Mouse (Mus musculus) forebrain, embryonic 16.5 days (tissue): ENCODE measurements at regions not wholly inside any gene's neighbourhood (a gene's known extent, or its start where the extent isn't known, plus 50 kb on each side); places are given as distances from the start of the nearest gene placed in this dataset.

Experiments
- ATAC-seq: fragments of 200-750 bp; cut with Nextera tagmentation; 2 replicates; pipeline ENCODE4 v1.8.0; 2017; ENCODE audit warnings: mild to moderate bottlenecking, moderate library complexity
- H3K27ac ChIP-seq: fragments of 300-500 bp; sonication (generic); 2 replicates; pipeline ENCODE4 v1.5.1; 2014; ENCODE audit warnings: low read length, control low read depth
- H3K27me3 ChIP-seq: fragments of 300-500 bp; sonication (generic); replicated peaks from 2 replicates; pipeline ENCODE4 v1.6.1; 2014; ENCODE audit warnings: low read length; ENCODE audit not compliant: control insufficient read depth, insufficient read depth
- H3K36me3 ChIP-seq: fragments of 300-500 bp; sonication (generic); 2 replicates; pipeline ENCODE4 v1.6.1; 2014; ENCODE audit not compliant: control insufficient read depth, insufficient read depth
- H3K4me1 ChIP-seq: fragments of 300-500 bp; sonication (generic); replicated peaks from 2 replicates; pipeline ENCODE4 v1.6.1; 2014; ENCODE audit warnings: low read length; ENCODE audit not compliant: control insufficient read depth, insufficient read depth
- H3K4me2 ChIP-seq: fragments of 300-500 bp; sonication (generic); 2 replicates; pipeline ENCODE4 v1.6.1; 2014; ENCODE audit warnings: mild to moderate bottlenecking, low read length, control low read depth
- H3K4me3 ChIP-seq: fragments of 300-500 bp; sonication (generic); replicated peaks from 2 replicates; pipeline ENCODE4 v1.5.1; 2014; ENCODE audit warnings: mild to moderate bottlenecking, low read length, control low read depth
- H3K9ac ChIP-seq: fragments of 300-500 bp; sonication (generic); replicated peaks from 2 replicates; pipeline ENCODE4 v1.6.1; 2014; ENCODE audit warnings: low read depth, low read length, control low read depth
- H3K9me3 ChIP-seq: fragments of 300-500 bp; sonication (generic); 2 replicates; pipeline ENCODE4 v1.6.1; 2016; ENCODE audit warnings: low read length; ENCODE audit not compliant: control insufficient read depth
- WGBS: fragments of 180-500 bp; shearing (Covaris S2); extraction: QIAGEN DNeasy Blood & Tissue Kit; methylation state at CpG from one replicate; pipeline ENCODE4 v1.1.7; 2014; 5-methylcytosine and 5-hydroxymethylcytosine counted together

GRCm38 (mm10) chr2:78416574-78417109 lies 451.3 kb upstream of the Ube2e3 start:
- no peaks in the 10 kb centered on the region for H3K27me3 ChIP-seq

GRCm38 (mm10) chr2:78412985-78413384 lies 454.9 kb upstream of the Ube2e3 start:
- Histone ChIP-seq H3K4me1 (no peaks in the 10 kb centered on the region), H3K27me3 (no peaks in the 10 kb centered on the region), H3K27ac (no peak overlapping the region), H3K4me2 (no peak overlapping the region), H3K4me3 (no peak overlapping the region), H3K36me3 (no peaks in the 10 kb centered on the region), H3K9me3 (no peaks in the 10 kb centered on the region), H3K9ac (no peak overlapping the region)
- 93% methylated on average over 4 of the region's 4 CpGs for WGBS
- no peak for ATAC-seq

More at GRCm38 (mm10) chr2:78416574-78417109, 451.3 kb upstream of the Ube2e3 start:
- Histone ChIP-seq H3K4me3 (no peak overlapping the region), H3K9me3 (no peaks in the 10 kb centered on the region), H3K4me2 (no peak overlapping the region), H3K27ac (no peak overlapping the region), H3K9ac (no peak overlapping the region), H3K4me1 (no peaks in the 10 kb centered on the region), H3K36me3 (no peaks in the 10 kb centered on the region)
- ATAC-seq, result no peak
- 78% methylated on average over 2 of the region's 2 CpGs for WGBS

- WGBS, result 83% methylated on average over 3 of the region's 3 CpGs
- H3K36me3 ChIP-seq, result no peaks in the 10 kb centered on the region
These were observed 457.7 kb upstream of the Cwc22 start for GRCm38 (mm10) chr2:78403890-78404289.

GRCm38 (mm10) chr2:78399236-78399635 lies 453.1 kb upstream of the Cwc22 start:
- no peaks in the 10 kb centered on the region for H3K27me3 ChIP-seq
- no peaks in the 10 kb centered on the region for H3K9me3 ChIP-seq
- H3K4me1 ChIP-seq, result no peaks in the 10 kb centered on the region
- no peak overlapping the region for H3K4me3 ChIP-seq
- no peak for ATAC-seq
- H3K4me2 ChIP-seq, result no peak overlapping the region
- H3K27ac ChIP-seq, result no peak overlapping the region
- no peaks in the 10 kb centered on the region for H3K36me3 ChIP-seq
- H3K9ac ChIP-seq, result no peak overlapping the region

More at GRCm38 (mm10) chr2:78403890-78404289, 457.7 kb upstream of the Cwc22 start:
- no peaks in the 10 kb centered on the region for H3K9me3 ChIP-seq
- no peak overlapping the region for H3K27ac ChIP-seq
- no peak for ATAC-seq
- no peaks in the 10 kb centered on the region for H3K4me1 ChIP-seq
- H3K4me3 ChIP-seq, result no peak overlapping the region
- H3K4me2 ChIP-seq, result no peak overlapping the region
- no peaks in the 10 kb centered on the region for H3K27me3 ChIP-seq
- H3K9ac ChIP-seq, result no peak overlapping the region

- ATAC-seq, result no peak
- H3K4me3 ChIP-seq, result no peak overlapping the region
- no peak overlapping the region for H3K4me2 ChIP-seq
These were observed 450.7 kb upstream of the Cwc22 start for GRCm38 (mm10) chr2:78396924-78397323.

GRCm38 (mm10) chr2:78393090-78393489 lies 446.9 kb upstream of the Cwc22 start:
- ATAC-seq, result no peak
- WGBS, result 78% methylated on average over 4 of the region's 4 CpGs
- H3K4me3 ChIP-seq, result no peak overlapping the region

More at GRCm38 (mm10) chr2:78396924-78397323, 450.7 kb upstream of the Cwc22 start:
- H3K36me3 ChIP-seq, result no peaks in the 10 kb centered on the region
- H3K27ac ChIP-seq, result no peak overlapping the region
- no peaks in the 10 kb centered on the region for H3K27me3 ChIP-seq
- no peak overlapping the region for H3K9ac ChIP-seq
- H3K9me3 ChIP-seq, result no peaks in the 10 kb centered on the region
- 84% methylated on average over 3 of the region's 3 CpGs for WGBS
- no peaks in the 10 kb centered on the region for H3K4me1 ChIP-seq

GRCm38 (mm10) chr2:78392425-78392824 lies 446.2 kb upstream of the Cwc22 start:
- no peak overlapping the region for H3K4me2 ChIP-seq
- no peaks in the 10 kb centered on the region for H3K36me3 ChIP-seq
- H3K9me3 ChIP-seq, result no peaks in the 10 kb centered on the region
- no peak overlapping the region for H3K4me3 ChIP-seq
- no peak overlapping the region for H3K9ac ChIP-seq
- H3K27me3 ChIP-seq, result no peaks in the 10 kb centered on the region
- WGBS, result 69% methylated on average over 2 of the region's 2 CpGs
- no peaks in the 10 kb centered on the region for H3K4me1 ChIP-seq
- no peak overlapping the region for H3K27ac ChIP-seq
- ATAC-seq, result no peak

More at GRCm38 (mm10) chr2:78393090-78393489, 446.9 kb upstream of the Cwc22 start:
- Histone ChIP-seq H3K27me3 (no peaks in the 10 kb centered on the region), H3K27ac (no peak overlapping the region), H3K4me1 (no peaks in the 10 kb centered on the region), H3K9ac (no peak overlapping the region), H3K36me3 (no peaks in the 10 kb centered on the region), H3K4me2 (no peak overlapping the region), H3K9me3 (no peaks in the 10 kb centered on the region)

- H3K27ac ChIP-seq, result no peak overlapping the region
- no peaks in the 10 kb centered on the region for H3K9me3 ChIP-seq
- H3K4me1 ChIP-seq, result 0 out of 2 replicates have a peak, but pooled peaks cover 2% of the 10 kb centered on the region
- H3K4me3 ChIP-seq, result no peak overlapping the region
- H3K36me3 ChIP-seq, result no peaks in the 10 kb centered on the region
- H3K9ac ChIP-seq, result no peak overlapping the region
- ATAC-seq, result peak; percentile 63
- H3K27me3 ChIP-seq, result no peaks in the 10 kb centered on the region
- WGBS, result 72% methylated on average over 4 of the region's 4 CpGs
- H3K4me2 ChIP-seq, result no peak overlapping the region
These were observed 441.8 kb upstream of the Cwc22 start for GRCm38 (mm10) chr2:78388001-78388400.

GRCm38 (mm10) chr2:78381234-78381633 lies 435.1 kb upstream of the Cwc22 start:
- no peaks in the 10 kb centered on the region for H3K27me3 ChIP-seq
- no peak overlapping the region for H3K4me3 ChIP-seq
- H3K36me3 ChIP-seq, result no peaks in the 10 kb centered on the region
- no peaks in the 10 kb centered on the region for H3K9me3 ChIP-seq
- H3K27ac ChIP-seq, result no peak overlapping the region
- H3K4me2 ChIP-seq, result no peak overlapping the region
- 0 out of 2 replicates have a peak, but pooled peaks cover under 1% of the 10 kb centered on the region for H3K4me1 ChIP-seq
- no peak overlapping the region for H3K9ac ChIP-seq
- ATAC-seq, result no peak
